Mouse (Mus musculus) myocyte (in vitro differentiated cells): ENCODE data around the gene Cuedc2. TPM values are rescaled to one million over a fixed set of nuclear protein-coding genes. Genes with fewer than 3 reads are reported as not detected.

Source experiments
- H3K27me3 ChIP-seq: one replicate; pipeline ENCODE4 v1.6.1; 2011; ENCODE audit not compliant: control insufficient read depth, insufficient read depth, insufficient read length
- H3K36me3 ChIP-seq: one replicate; pipeline ENCODE4 v1.6.1; 2011; ENCODE audit not compliant: control insufficient read depth, insufficient read depth
- H3K4me2 ChIP-seq: one replicate; pipeline ENCODE4 v1.6.1; 2011; ENCODE audit warnings: low read depth, control low read depth
- H3K4me3 ChIP-seq: one replicate; pipeline ENCODE4 v1.5.1; 2011; ENCODE audit warnings: mild to moderate bottlenecking, control low read depth, moderate library complexity
- H3K79me2 ChIP-seq: one replicate; pipeline ENCODE4 v1.6.1; 2011; ENCODE audit not compliant: control insufficient read depth, insufficient read depth
- H3ac ChIP-seq: one replicate; pipeline ENCODE4 v1.6.1; 2011; ENCODE audit not compliant: control insufficient read depth, insufficient read length
- CEBPB ChIP-seq: IDR thresholded peaks from 2 replicates; pipeline ENCODE4 v1.6.1; 2011; ENCODE audit warnings: mild to moderate bottlenecking, moderate library complexity; ENCODE audit not compliant: poor library complexity, insufficient read depth, severe bottlenecking
- E2F4 ChIP-seq: IDR thresholded peaks from one replicate; pipeline ENCODE4 v1.6.1; 2011; ENCODE audit warnings: mild to moderate bottlenecking, control low read depth, moderate library complexity; ENCODE audit not compliant: insufficient read depth
- MAX ChIP-seq: IDR thresholded peaks from one replicate; pipeline ENCODE4 v1.6.1; 2011; ENCODE audit warnings: low read depth, mild to moderate bottlenecking, control low read depth
- MYOD1 ChIP-seq, 3 experiments: IDR thresholded peaks; one replicate each; pipeline ENCODE4 v1.6.1; 2011; ENCODE audit warnings: control low read depth in 2 of 3, low read depth in 2 of 3, mild to moderate bottlenecking in 2 of 3, moderate library complexity in 1 of 3; ENCODE audit not compliant: insufficient read length in 2 of 3, control insufficient read depth in 1 of 3
- MYOG ChIP-seq, 3 experiments: IDR thresholded peaks; one replicate each; pipeline ENCODE4 v1.6.1; 2011; ENCODE audit warnings: control low read depth in 2 of 3, low read depth in 2 of 3, mild to moderate bottlenecking in 2 of 3; ENCODE audit not compliant: insufficient read length in 2 of 3, control insufficient read depth in 1 of 3, insufficient read depth in 1 of 3
- POLR2A ChIP-seq: IDR thresholded peaks from one replicate; pipeline ENCODE4 v1.6.1; 2011; ENCODE audit warnings: low read depth, mild to moderate bottlenecking, control low read depth, moderate library complexity; ENCODE audit not compliant: insufficient read length
- POLR2AphosphoS2 ChIP-seq: IDR thresholded peaks from one replicate; pipeline ENCODE4 v1.6.1; 2011; ENCODE audit warnings: low read depth, control low read depth; ENCODE audit not compliant: insufficient read length
- REST ChIP-seq: IDR thresholded peaks from one replicate; pipeline ENCODE4 v1.6.1; 2011; ENCODE audit warnings: mild to moderate bottlenecking, control low read depth, moderate library complexity; ENCODE audit not compliant: insufficient read depth, insufficient read length
- SRF ChIP-seq: IDR thresholded peaks from one replicate; pipeline ENCODE4 v1.6.1; 2011; ENCODE audit warnings: low read depth; ENCODE audit not compliant: control insufficient read depth, insufficient read length
- TCF12 ChIP-seq: IDR thresholded peaks from one replicate; pipeline ENCODE4 v1.6.1; 2011; ENCODE audit warnings: mild to moderate bottlenecking, control low read depth; ENCODE audit not compliant: poor library complexity, insufficient read depth, severe bottlenecking
- TCF3 ChIP-seq: IDR thresholded peaks from one replicate; pipeline ENCODE4 v1.6.1; 2011; ENCODE audit warnings: low read depth, control low read depth; ENCODE audit not compliant: insufficient read length
- USF1 ChIP-seq: IDR thresholded peaks from one replicate; pipeline ENCODE4 v1.6.1; 2011; ENCODE audit warnings: low read depth, mild to moderate bottlenecking, control low read depth, moderate library complexity
- polyA plus RNA-seq: library from polyadenylated mRNA; unstranded; fragments of >200 nt; fragmentation: generic; extraction: Trizol; gene quantifications from one replicate; pipeline ENCODE4 v1.2.1, GENCODE M21; 2012; ENCODE audit warnings: missing spikeins

The Cuedc2 gene
- 165 TPM for polyA plus RNA-seq

DNA sequence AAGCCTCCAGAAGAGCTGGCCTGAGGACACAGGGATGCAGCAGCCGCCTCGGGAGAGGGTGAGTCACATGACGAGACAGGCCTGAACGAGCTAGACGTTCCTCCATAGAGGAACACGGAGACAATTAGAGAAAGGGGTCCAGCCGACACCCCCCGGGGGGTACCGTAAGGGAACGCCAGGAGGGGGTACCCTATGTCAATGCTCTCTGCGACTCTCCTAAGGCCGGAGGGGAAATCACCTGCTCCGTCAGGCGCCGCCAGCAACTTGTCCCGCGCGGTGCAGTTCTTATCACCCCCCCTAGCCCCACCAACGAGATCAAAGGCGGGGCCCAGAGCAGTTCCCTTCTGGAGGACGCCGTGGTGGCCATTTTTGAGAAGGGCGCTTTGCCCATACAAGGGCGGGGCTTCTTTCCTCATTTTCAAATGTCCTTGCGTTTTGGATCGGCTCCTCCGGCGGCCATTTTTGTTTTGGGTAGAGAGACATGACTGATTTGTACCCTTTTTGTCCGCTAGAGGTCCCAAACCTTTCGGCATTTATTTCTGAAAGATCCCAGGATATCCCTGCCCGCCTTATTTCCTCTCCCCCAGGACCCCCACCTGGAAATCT lies at the start of gene Cuedc2:
Cuedc2 (minus strand) TSS at position 372 of the 606 bp plus-strand sequence.
- peak within 1 kb of the TSS; percentile 74 for H3ac ChIP-seq
- H3K36me3 ChIP-seq, result no peaks in the 10 kb centered on the region
- H3K4me2 ChIP-seq, result peak within 1 kb of the TSS; percentile 87
- no peaks in the 10 kb centered on the region for H3K27me3 ChIP-seq
- peak; percentile 74 for TF ChIP-seq USF1
- no peak for TF ChIP-seq MYOG (IDR thresholded peaks at IDR 0.05; ENCODE audit: control insufficient read depth in 1 of 3, insufficient read depth in 1 of 3, insufficient read length in 2 of 3, low read depth in 2 of 3)
- no peak for TF ChIP-seq REST
- peak; percentile 46 for TF ChIP-seq POLR2A
- no peak for TF ChIP-seq TCF12
- no peak for TF ChIP-seq POLR2AphosphoS2
- TF ChIP-seq CEBPB, result no peak
- peak; percentile 60 for TF ChIP-seq SRF
- no peak for TF ChIP-seq MYOD1 (IDR thresholded peaks at IDR 0.05; ENCODE audit: control insufficient read depth in 1 of 3, insufficient read length in 2 of 3, low read depth in 2 of 3)
- no peak for TF ChIP-seq E2F4
- TF ChIP-seq MAX, result no peak
- no peak for TF ChIP-seq TCF3
- H3K79me2 ChIP-seq, result no peaks in the 10 kb centered on the region
- H3K4me3 ChIP-seq, result peak within 1 kb of the TSS; percentile 76

GRCm38 (mm10) chr19:46382275-46382674 lies 43.8 kb upstream of the Cuedc2 start:
- H3K4me2 ChIP-seq, result no peak overlapping the region
- no peak for TF ChIP-seq SRF
- TF ChIP-seq TCF3, result no peak
- TF ChIP-seq TCF12, result no peak
- TF ChIP-seq MYOD1 (IDR thresholded peaks at IDR 0.05; ENCODE audit: control insufficient read depth in 1 of 3, insufficient read length in 2 of 3, low read depth in 2 of 3), result no peak
- TF ChIP-seq MYOG (IDR thresholded peaks at IDR 0.05; ENCODE audit: control insufficient read depth in 1 of 3, insufficient read depth in 1 of 3, insufficient read length in 2 of 3, low read depth in 2 of 3), result no peak
- TF ChIP-seq MAX, result no peak
- TF ChIP-seq CEBPB, result no peak
- no peak for TF ChIP-seq REST
- no peak for TF ChIP-seq POLR2AphosphoS2
- no peak for TF ChIP-seq POLR2A
- TF ChIP-seq E2F4, result no peak
- TF ChIP-seq USF1, result no peak
- no peaks in the 10 kb centered on the region for H3K27me3 ChIP-seq
- H3K4me3 ChIP-seq, result no peak overlapping the region
- no peak overlapping the region for H3ac ChIP-seq
- H3K36me3 ChIP-seq, result peaks cover 28% of the 10 kb centered on the region
- H3K79me2 ChIP-seq, result no peaks in the 10 kb centered on the region

GRCm38 (mm10) chr19:46375891-46376290 lies 37.4 kb upstream of the Cuedc2 start:
- Histone ChIP-seq H3K4me3 (no peak overlapping the region), H3K79me2 (no peaks in the 10 kb centered on the region), H3K27me3 (no peaks in the 10 kb centered on the region), H3ac (no peak overlapping the region), H3K36me3 (peaks cover 8% of the 10 kb centered on the region), H3K4me2 (no peak overlapping the region)
- no peak for TF ChIP-seq MYOD1 (IDR thresholded peaks at IDR 0.05; ENCODE audit: control insufficient read depth in 1 of 3, insufficient read length in 2 of 3, low read depth in 2 of 3)
- no peak for TF ChIP-seq CEBPB
- TF ChIP-seq TCF12, result no peak
- no peak for TF ChIP-seq SRF
- no peak for TF ChIP-seq TCF3
- peak; percentile 37 for TF ChIP-seq POLR2AphosphoS2
- no peak for TF ChIP-seq MAX
- no peak for TF ChIP-seq REST

DNA sequence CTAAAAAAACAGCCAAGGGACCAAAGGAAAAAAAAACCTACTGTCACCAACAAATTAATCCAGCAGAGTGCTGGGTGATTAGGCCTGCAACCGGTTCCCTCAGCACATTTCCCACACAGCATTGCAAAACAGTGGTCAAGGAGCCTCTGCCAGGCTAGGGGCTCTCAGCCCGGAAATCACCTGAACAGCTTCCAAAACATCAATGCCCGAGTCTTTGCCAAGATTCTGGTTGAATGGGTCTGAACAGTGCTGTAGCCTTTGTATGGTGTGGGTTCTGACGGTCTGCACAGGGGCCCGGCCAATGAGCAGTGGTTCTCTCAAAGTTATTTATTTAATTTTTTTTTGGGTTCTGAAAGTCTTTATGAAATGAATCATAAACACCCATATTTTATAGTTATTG lies 37.0 kb upstream of the Cuedc2 start:
- TF ChIP-seq REST (no peak), SRF (no peak), E2F4 (no peak), MAX (no peak), POLR2A (no peak), TCF3 (no peak), TCF12 (no peak), USF1 (no peak), MYOD1 (IDR thresholded peaks at IDR 0.05; ENCODE audit: control insufficient read depth in 1 of 3, insufficient read length in 2 of 3, low read depth in 2 of 3) (no peak), MYOG (IDR thresholded peaks at IDR 0.05; ENCODE audit: control insufficient read depth in 1 of 3, insufficient read depth in 1 of 3, insufficient read length in 2 of 3, low read depth in 2 of 3) (no peak), POLR2AphosphoS2 (no peak)
- peaks cover 8% of the 10 kb centered on the region for H3K36me3 ChIP-seq
- no peak overlapping the region for H3ac ChIP-seq
- no peaks in the 10 kb centered on the region for H3K27me3 ChIP-seq
- no peaks in the 10 kb centered on the region for H3K79me2 ChIP-seq
- H3K4me2 ChIP-seq, result no peak overlapping the region
- no peak overlapping the region for H3K4me3 ChIP-seq
